Mouse (Mus musculus) liver, embryonic 15.5 days (tissue): ENCODE results near the gene Abl2. TPM values are rescaled to one million over a fixed set of nuclear protein-coding genes. Genes with fewer than 3 reads are reported as not detected.

Experiments used
- ATAC-seq: fragments of 200-750 bp; cut with Nextera tagmentation; 2 replicates; pipeline ENCODE4 v1.8.0; 2017; ENCODE audit warnings: moderate number of reproducible peaks, mild to moderate bottlenecking, moderate library complexity; ENCODE audit not compliant: insufficient read depth
- H3K27ac ChIP-seq: fragments of 300-500 bp; sonication (generic); replicated peaks from 2 replicates; pipeline ENCODE4 v1.5.1; 2015; ENCODE audit warnings: mild to moderate bottlenecking, inconsistent platforms
- H3K27me3 ChIP-seq: fragments of 300-500 bp; sonication (generic); 2 replicates; pipeline ENCODE4 v1.6.1; 2015; ENCODE audit warnings: mild to moderate bottlenecking, inconsistent platforms
- H3K36me3 ChIP-seq: fragments of 300-500 bp; sonication (generic); replicated peaks from 2 replicates; pipeline ENCODE4 v1.6.1; 2015; ENCODE audit warnings: moderate library complexity, mild to moderate bottlenecking, inconsistent platforms
- H3K4me1 ChIP-seq: fragments of 300-500 bp; sonication (generic); replicated peaks from 2 replicates; pipeline ENCODE4 v1.6.1; 2015; ENCODE audit warnings: inconsistent platforms
- H3K4me2 ChIP-seq: fragments of 300-500 bp; sonication (generic); 2 replicates; pipeline ENCODE4 v1.6.1; 2015; ENCODE audit warnings: moderate library complexity, mild to moderate bottlenecking, inconsistent platforms
- H3K4me3 ChIP-seq: fragments of 300-500 bp; sonication (generic); replicated peaks from 2 replicates; pipeline ENCODE4 v1.5.1; 2015; ENCODE audit warnings: mild to moderate bottlenecking, inconsistent platforms
- H3K9ac ChIP-seq: fragments of 300-500 bp; sonication (generic); 2 replicates; pipeline ENCODE4 v1.6.1; 2015; ENCODE audit warnings: moderate library complexity, mild to moderate bottlenecking, inconsistent platforms
- H3K9me3 ChIP-seq: fragments of 300-500 bp; sonication (generic); replicated peaks from 2 replicates; pipeline ENCODE4 v1.6.1; 2016; ENCODE audit warnings: inconsistent platforms
- WGBS: fragments of 180-500 bp; shearing (Covaris S2); methylation state at CpG from one replicate; pipeline ENCODE4 v1.1.7; 2015; ENCODE audit warnings: mixed read lengths; ENCODE audit not compliant: insufficient replicate concordance; 5-methylcytosine and 5-hydroxymethylcytosine counted together
- polyA plus RNA-seq: library from polyadenylated mRNA; unstranded; fragments of >200 nt; fragmentation: Nextera tagmentation; extraction: Ambion mirVana; gene quantifications from 2 replicates; pipeline ENCODE4 v1.2.1, GENCODE M21; 2015

Abl2 gene
- polyA plus RNA-seq, 1 experiment from 2014 or later, result 0.90 TPM

- Histone ChIP-seq H3K9me3 (no peaks in the 10 kb centered on the region), H3K27ac (no peak overlapping the region), H3K4me3 (no peak overlapping the region), H3K9ac (no peak overlapping the region), H3K4me2 (no peak overlapping the region), H3K4me1 (no peaks in the 10 kb centered on the region), H3K36me3 (no peaks in the 10 kb centered on the region), H3K27me3 (no peaks in the 10 kb centered on the region)
- no peak for ATAC-seq
- 39% methylated on average over 4 of the region's 4 CpGs for WGBS
These were observed 18.6 kb upstream of the Abl2 start for GRCm38 (mm10) chr1:156539787-156540560.

GRCm38 (mm10) chr1:156543999-156544398 lies 14.6 kb upstream of the Abl2 start:
- ATAC-seq, result no peak
- Histone ChIP-seq H3K27me3 (no peaks in the 10 kb centered on the region; the same call in 1 of the 2 replicates), H3K4me3 (no peak overlapping the region), H3K9me3 (no peaks in the 10 kb centered on the region), H3K27ac (no peak overlapping the region), H3K9ac (no peak overlapping the region), H3K4me2 (no peak overlapping the region), H3K4me1 (no peaks in the 10 kb centered on the region), H3K36me3 (no peaks in the 10 kb centered on the region)
- WGBS, result 20% methylated on average over 12 of the region's 12 CpGs

GRCm38 (mm10) chr1:156558950-156559640 lies 509 bp downstream of the Abl2 start:
- H3K27me3 ChIP-seq, result 0 out of 2 replicates have a peak, but pooled peaks cover 3% of the 10 kb centered on the region
- under 1% methylated on average over 61 of the region's 66 CpGs for WGBS
- peak overlapping the region; percentile 99 for H3K4me3 ChIP-seq
- H3K36me3 ChIP-seq, result no peaks in the 10 kb centered on the region
- peak overlapping the region; percentile 95 for H3K9ac ChIP-seq
- peak; percentile 68 for ATAC-seq
- peaks cover 28% of the 10 kb centered on the region for H3K4me1 ChIP-seq
- H3K9me3 ChIP-seq, result no peaks in the 10 kb centered on the region
- peak overlapping the region; percentile 90 for H3K4me2 ChIP-seq
- peak overlapping the region; percentile 81 for H3K27ac ChIP-seq

- Histone ChIP-seq H3K4me1 (peaks cover 28% of the 10 kb centered on the region), H3K4me2 (peak overlapping the region; percentile 90), H3K27me3 (0 out of 2 replicates have a peak, but pooled peaks cover 3% of the 10 kb centered on the region), H3K4me3 (peak overlapping the region; percentile 99), H3K36me3 (no peaks in the 10 kb centered on the region), H3K27ac (peak overlapping the region; percentile 81), H3K9ac (peak overlapping the region; percentile 95), H3K9me3 (no peaks in the 10 kb centered on the region)
- 16% methylated on average over 8 of the region's 8 CpGs for WGBS
- ATAC-seq, result no peak
These were observed 1.0 kb downstream of the Abl2 start for GRCm38 (mm10) chr1:156559641-156560020.

- Histone ChIP-seq H3K27me3 (0 out of 2 replicates have a peak, but pooled peaks cover 3% of the 10 kb centered on the region), H3K4me3 (no peak overlapping the region), H3K9ac (no peak overlapping the region), H3K9me3 (no peaks in the 10 kb centered on the region), H3K4me1 (peaks cover 28% of the 10 kb centered on the region), H3K4me2 (peak overlapping the region; percentile 90; the same call in 1 of the 2 replicates), H3K27ac (no peak overlapping the region), H3K36me3 (no peaks in the 10 kb centered on the region)
- ATAC-seq, result no peak
- WGBS, result 66% methylated on average over 9 of the region's 9 CpGs
These were observed 1.9 kb downstream of the Abl2 start for GRCm38 (mm10) chr1:156560500-156560899.

GRCm38 (mm10) chr1:156565328-156565727 lies 6.7 kb downstream of the Abl2 start:
- Histone ChIP-seq H3K4me3 (no peak overlapping the region), H3K9me3 (no peaks in the 10 kb centered on the region), H3K9ac (no peak overlapping the region), H3K27ac (no peak overlapping the region), H3K4me2 (no peak overlapping the region), H3K27me3 (no peaks in the 10 kb centered on the region), H3K36me3 (no peaks in the 10 kb centered on the region), H3K4me1 (peaks cover 12% of the 10 kb centered on the region; the same call in 1 of the 2 replicates)
- 70% methylated on average over 2 of the region's 2 CpGs for WGBS
- no peak for ATAC-seq

- no peak overlapping the region for H3K27ac ChIP-seq
- ATAC-seq, result no peak
- WGBS, result 73% methylated on average over 3 of the region's 3 CpGs
These were observed 7.5 kb downstream of the Abl2 start for GRCm38 (mm10) chr1:156566132-156566531.

GRCm38 (mm10) chr1:156569615-156570014 lies 11.0 kb downstream of the Abl2 start:
- 0 out of 2 replicates have a peak, but pooled peaks cover 2% of the 10 kb centered on the region for H3K4me1 ChIP-seq
- 53% methylated on average over 4 of the region's 4 CpGs for WGBS
- no peak overlapping the region for H3K4me2 ChIP-seq
- no peaks in the 10 kb centered on the region for H3K9me3 ChIP-seq
- H3K27me3 ChIP-seq, result no peaks in the 10 kb centered on the region
- no peak overlapping the region for H3K27ac ChIP-seq
- H3K4me3 ChIP-seq, result no peak overlapping the region
- no peak for ATAC-seq
- H3K36me3 ChIP-seq, result no peaks in the 10 kb centered on the region
- H3K9ac ChIP-seq, result no peak overlapping the region

More at GRCm38 (mm10) chr1:156566132-156566531, 7.5 kb downstream of the Abl2 start:
- no peaks in the 10 kb centered on the region for H3K36me3 ChIP-seq
- H3K9me3 ChIP-seq, result no peaks in the 10 kb centered on the region
- no peaks in the 10 kb centered on the region for H3K27me3 ChIP-seq
- H3K4me1 ChIP-seq, result peaks cover 9% of the 10 kb centered on the region; the same call in 1 of the 2 replicates
- no peak overlapping the region for H3K9ac ChIP-seq
- no peak overlapping the region for H3K4me3 ChIP-seq
- no peak overlapping the region for H3K4me2 ChIP-seq

- ATAC-seq, result no peak
- Histone ChIP-seq H3K9me3 (no peaks in the 10 kb centered on the region), H3K4me1 (peaks cover 6% of the 10 kb centered on the region), H3K27me3 (no peaks in the 10 kb centered on the region), H3K36me3 (no peaks in the 10 kb centered on the region), H3K9ac (no peak overlapping the region), H3K4me2 (no peak overlapping the region), H3K4me3 (no peak overlapping the region), H3K27ac (no peak overlapping the region)
- WGBS, result 75% methylated on average over 4 of the region's 4 CpGs
These were observed 14.4 kb downstream of the Abl2 start for GRCm38 (mm10) chr1:156572952-156573351.

- no peak overlapping the region for H3K4me2 ChIP-seq
- no peak overlapping the region for H3K4me3 ChIP-seq
- H3K9me3 ChIP-seq, result no peaks in the 10 kb centered on the region
- no peaks in the 10 kb centered on the region for H3K4me1 ChIP-seq
- H3K27me3 ChIP-seq, result no peaks in the 10 kb centered on the region
- 71% methylated on average over 11 of the region's 11 CpGs for WGBS
- H3K9ac ChIP-seq, result no peak overlapping the region
- no peaks in the 10 kb centered on the region for H3K36me3 ChIP-seq
- ATAC-seq, result no peak
- no peak overlapping the region for H3K27ac ChIP-seq
These were observed 22.6 kb downstream of the Abl2 start for GRCm38 (mm10) chr1:156581149-156581548.

- no peaks in the 10 kb centered on the region for H3K9me3 ChIP-seq
These were observed 25.6 kb downstream of the Abl2 start for GRCm38 (mm10) chr1:156584175-156584574.

More at GRCm38 (mm10) chr1:156584175-156584574, 25.6 kb downstream of the Abl2 start:
- ATAC-seq, result no peak
- H3K27me3 ChIP-seq, result no peaks in the 10 kb centered on the region
- H3K36me3 ChIP-seq, result no peaks in the 10 kb centered on the region
- H3K4me2 ChIP-seq, result no peak overlapping the region
- 45% methylated on average over 1 of the region's 1 CpGs for WGBS
- H3K27ac ChIP-seq, result no peak overlapping the region
- no peak overlapping the region for H3K9ac ChIP-seq
- peaks cover 4% of the 10 kb centered on the region; the same call in 1 of the 2 replicates for H3K4me1 ChIP-seq
- H3K4me3 ChIP-seq, result no peak overlapping the region
